Mouse (Mus musculus) intestine, postnatal 0 days (tissue): ENCODE results near the gene Gnl2. TPM values are rescaled to one million over a fixed set of nuclear protein-coding genes. Genes with fewer than 3 reads are reported as not detected.

Experiments
- ATAC-seq: fragments of 200-750 bp; cut with Nextera tagmentation; 2 replicates; pipeline ENCODE4 v1.8.0; 2017; ENCODE audit warnings: mild to moderate bottlenecking, moderate TSS enrichment, moderate library complexity
- H3K27ac ChIP-seq: fragments of 300-500 bp; sonication (generic); 2 replicates; pipeline ENCODE4 v1.5.1; 2014; ENCODE audit warnings: mild to moderate bottlenecking, low read depth, low read length, moderate library complexity
- H3K27me3 ChIP-seq: fragments of 300-500 bp; sonication (generic); replicated peaks from 2 replicates; pipeline ENCODE4 v1.6.1; 2014; ENCODE audit warnings: low read length, mixed read lengths; ENCODE audit not compliant: control insufficient read depth, insufficient read depth
- H3K36me3 ChIP-seq: fragments of 300-500 bp; sonication (generic); 2 replicates; pipeline ENCODE4 v1.6.1; 2014; ENCODE audit warnings: mild to moderate bottlenecking, moderate library complexity; ENCODE audit not compliant: control insufficient read depth, insufficient read depth
- H3K4me1 ChIP-seq: fragments of 300-500 bp; sonication (generic); replicated peaks from 2 replicates; pipeline ENCODE4 v1.6.1; 2014; ENCODE audit warnings: antibody characterized with exemption, low read length, mixed read lengths; ENCODE audit not compliant: control insufficient read depth, insufficient read depth
- H3K4me2 ChIP-seq: fragments of 300-500 bp; sonication (generic); replicated peaks from 2 replicates; pipeline ENCODE4 v1.6.1; 2014; ENCODE audit warnings: low read depth, mild to moderate bottlenecking, moderate library complexity
- H3K4me3 ChIP-seq: fragments of 300-500 bp; sonication (generic); 2 replicates; pipeline ENCODE4 v1.5.1; 2014; ENCODE audit warnings: low read depth, low read length
- H3K9ac ChIP-seq: fragments of 300-500 bp; sonication (generic); 2 replicates; pipeline ENCODE4 v1.6.1; 2014; ENCODE audit warnings: mild to moderate bottlenecking, low read depth, low read length
- H3K9me3 ChIP-seq: fragments of 300-500 bp; sonication (generic); 2 replicates; pipeline ENCODE4 v1.6.1; 2016; ENCODE audit warnings: mixed run types; ENCODE audit not compliant: control insufficient read depth
- CTCF ChIP-seq: sonication (generic); IDR thresholded peaks from 2 replicates; pipeline ENCODE4 v1.5.1; 2016; ENCODE audit warnings: low read depth, mild to moderate bottlenecking, control low read depth, antibody characterized with exemption, moderate library complexity
- WGBS: fragments of 180-500 bp; shearing (Covaris S2); extraction: QIAGEN DNeasy Blood & Tissue Kit; methylation state at CpG from one replicate; pipeline ENCODE4 v1.1.7; 2014; 5-methylcytosine and 5-hydroxymethylcytosine counted together
- polyA plus RNA-seq: library from polyadenylated mRNA; unstranded; fragments of >200 nt; fragmentation: Nextera tagmentation; extraction: Ambion mirVana; gene quantifications from 2 replicates; pipeline ENCODE4 v1.2.1, GENCODE M21; 2015

Gnl2 gene
- polyA plus RNA-seq, 1 experiment from 2014 or later: 28.6 TPM

- H3K9ac ChIP-seq: no peak overlapping the region
- ATAC-seq: no peak
- no peaks in the 10 kb centered on the region for H3K4me1 ChIP-seq
- no peak overlapping the region for H3K4me3 ChIP-seq
- no peak overlapping the region for H3K27ac ChIP-seq
- no peaks in the 10 kb centered on the region for H3K27me3 ChIP-seq
- no peaks in the 10 kb centered on the region for H3K36me3 ChIP-seq
- TF ChIP-seq CTCF: no peak
- no peaks in the 10 kb centered on the region for H3K9me3 ChIP-seq
- no peak overlapping the region for H3K4me2 ChIP-seq
- WGBS: 64% methylated on average over 9 of the region's 9 CpGs
Measured at GRCm38 (mm10) chr4:124972316-124972715, 44.1 kb upstream of the Gnl2 start.

- Histone ChIP-seq H3K9me3 (no peaks in the 10 kb centered on the region), H3K4me1 (no peaks in the 10 kb centered on the region), H3K27me3 (no peaks in the 10 kb centered on the region), H3K4me3 (no peak overlapping the region), H3K9ac (no peak overlapping the region), H3K27ac (no peak overlapping the region), H3K4me2 (no peak overlapping the region), H3K36me3 (no peaks in the 10 kb centered on the region)
- no peak for ATAC-seq
- TF ChIP-seq CTCF: no peak
- WGBS: 73% methylated on average over 2 of the region's 2 CpGs
Measured at GRCm38 (mm10) chr4:124973296-124973695, 43.1 kb upstream of the Gnl2 start.

- H3K36me3 ChIP-seq: no peaks in the 10 kb centered on the region
- 12% methylated on average over 5 of the region's 5 CpGs for WGBS
- no peak overlapping the region for H3K9ac ChIP-seq
- peaks cover 4% of the 10 kb centered on the region for H3K27me3 ChIP-seq
- peak; percentile 75 for ATAC-seq
- H3K27ac ChIP-seq: no peak overlapping the region
- H3K9me3 ChIP-seq: no peaks in the 10 kb centered on the region
- H3K4me2 ChIP-seq: no peak overlapping the region
- no peak overlapping the region for H3K4me3 ChIP-seq
- no peak for TF ChIP-seq CTCF
- no peaks in the 10 kb centered on the region for H3K4me1 ChIP-seq
Measured at GRCm38 (mm10) chr4:124978201-124978600, 38.2 kb upstream of the Gnl2 start.

DNA sequence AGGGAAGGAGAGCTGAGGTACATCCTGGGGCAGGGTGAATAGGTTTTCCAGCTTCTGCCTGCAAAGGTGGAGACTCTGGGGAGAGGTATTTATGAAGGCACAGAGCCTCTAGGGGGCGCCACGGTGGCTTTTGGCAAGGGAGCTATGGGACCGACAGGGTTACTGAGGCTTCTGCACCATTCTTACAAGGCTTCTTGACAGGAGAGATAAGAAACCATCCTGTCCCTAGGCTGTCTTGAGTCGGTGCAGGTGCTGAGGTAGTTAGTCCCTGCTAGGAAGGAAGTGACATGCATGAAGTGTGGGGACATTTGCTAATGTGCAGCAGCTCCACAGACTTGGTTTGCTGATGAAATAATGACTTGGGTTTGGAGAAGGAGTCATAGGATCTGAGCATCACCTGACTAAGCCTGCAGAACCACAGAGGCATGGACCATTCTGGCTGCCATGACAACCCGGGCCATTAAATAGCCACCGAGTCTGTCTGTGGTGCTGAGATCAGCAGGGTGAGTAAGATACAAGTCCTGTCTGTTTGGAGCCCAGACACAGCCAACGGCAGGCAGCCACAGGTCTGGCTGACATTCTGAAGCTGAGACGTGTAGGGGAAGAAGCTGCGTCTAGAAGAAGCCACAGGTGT lies 32.4 kb upstream of the Gnl2 start:
- ATAC-seq: no peak
- TF ChIP-seq CTCF: peak; percentile 61
- H3K9me3 ChIP-seq: no peaks in the 10 kb centered on the region
- no peak overlapping the region for H3K9ac ChIP-seq
- H3K4me1 ChIP-seq: no peaks in the 10 kb centered on the region
- H3K4me3 ChIP-seq: no peak overlapping the region
- no peaks in the 10 kb centered on the region for H3K36me3 ChIP-seq
- H3K4me2 ChIP-seq: no peak overlapping the region
- WGBS: 20% methylated on average over 9 of the region's 9 CpGs
- no peak overlapping the region for H3K27ac ChIP-seq
- H3K27me3 ChIP-seq: peaks cover 55% of the 10 kb centered on the region

GRCm38 (mm10) chr4:124984871-124985670 lies 31.3 kb upstream of the Gnl2 start:
- 9% methylated on average over 18 of the region's 18 CpGs for WGBS
- no peak overlapping the region for H3K4me3 ChIP-seq

GRCm38 (mm10) chr4:124985671-124986602 lies 30.4 kb upstream of the Gnl2 start, which contains the start of gene Rspo1:
TSS of gene Rspo1 (plus strand) at chr4:124986430.
- Histone ChIP-seq H3K4me1 (no peaks in the 10 kb centered on the region), H3K4me3 (peak within 1 kb of the TSS; percentile 41), H3K36me3 (no peaks in the 10 kb centered on the region), H3K27me3 (peaks cover 73% of the 10 kb centered on the region), H3K9ac (0 out of 2 replicates have a peak within 1 kb of the TSS, but pooled peaks have one; percentile 37), H3K9me3 (no peaks in the 10 kb centered on the region), H3K4me2 (peak within 1 kb of the TSS; percentile 79), H3K27ac (no peak within 1 kb of the TSS)
- 2% methylated on average over 39 of the region's 62 CpGs for WGBS
- 0 out of 2 replicates have a peak, but pooled peaks have one; percentile 34 for ATAC-seq
- no peak for TF ChIP-seq CTCF

More at GRCm38 (mm10) chr4:124984871-124985670, 31.3 kb upstream of the Gnl2 start:
- H3K27ac ChIP-seq: no peak overlapping the region
- no peaks in the 10 kb centered on the region for H3K9me3 ChIP-seq
- ATAC-seq: no peak
- TF ChIP-seq CTCF: no peak
- no peaks in the 10 kb centered on the region for H3K36me3 ChIP-seq
- H3K4me2 ChIP-seq: no peak overlapping the region
- H3K9ac ChIP-seq: no peak overlapping the region
- H3K4me1 ChIP-seq: no peaks in the 10 kb centered on the region
- peaks cover 64% of the 10 kb centered on the region for H3K27me3 ChIP-seq
